Mouse (Mus musculus): ENCODE data around the gene Ccdc113. TPM values are rescaled to one million over a fixed set of nuclear protein-coding genes. Genes with fewer than 3 reads are reported as not detected.
"Not testable (repeated sequence)": the region's sequence is repeated elsewhere in the genome, so short reads cannot be mapped to it uniquely, and the experiment has no call there.

Ccdc113 gene
- polyA plus RNA-seq, 1 experiment: 2.0 TPM

DNA sequence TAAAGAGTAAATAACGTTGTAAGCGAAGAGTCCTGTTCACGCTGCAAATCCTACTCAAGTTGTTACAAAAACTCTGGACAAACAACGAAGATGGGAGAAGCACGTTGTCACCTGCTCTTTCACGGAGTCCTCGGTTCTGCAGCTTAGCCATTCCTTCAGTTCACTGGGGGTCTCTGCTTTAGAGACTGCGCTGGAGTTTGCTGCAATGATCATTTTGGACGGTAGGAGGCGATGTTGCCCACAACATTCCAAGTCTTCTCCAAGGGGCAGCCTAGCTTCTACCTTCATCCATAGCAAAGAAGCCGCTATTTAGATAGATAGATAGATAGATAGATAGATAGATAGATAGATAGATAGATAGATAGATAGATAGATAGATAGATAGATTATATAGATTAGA, 66.0 kb downstream of the Ccdc113 start:
- peak in 1 of 2 experiments; percentile 89 for DNase-seq (ENCODE audit: extremely low spot score in 1 of 2, low spot score in 1 of 2)

DNA sequence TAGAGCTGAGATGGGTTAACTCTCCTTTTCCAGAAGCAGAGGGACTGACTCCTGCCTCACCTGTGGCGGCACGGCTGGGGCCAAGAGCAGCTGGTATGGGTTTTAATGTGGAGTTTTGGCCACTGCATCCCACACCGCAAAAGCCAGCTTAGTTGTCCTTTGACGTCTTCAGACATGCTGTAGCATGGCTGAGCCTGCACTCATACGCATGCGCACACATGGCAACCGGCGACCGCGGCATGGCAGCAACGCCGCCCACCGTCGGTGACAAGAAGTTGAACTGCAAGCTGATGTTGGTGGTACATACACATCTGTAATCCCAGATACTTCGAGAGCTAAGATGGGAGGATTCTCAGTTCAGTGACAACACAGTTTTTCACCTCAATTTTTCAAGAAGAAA, 67.4 kb downstream of the Ccdc113 start:
- no peak for DNase-seq (ENCODE audit: extremely low spot score in 1 of 2, low spot score in 1 of 2)

DNA sequence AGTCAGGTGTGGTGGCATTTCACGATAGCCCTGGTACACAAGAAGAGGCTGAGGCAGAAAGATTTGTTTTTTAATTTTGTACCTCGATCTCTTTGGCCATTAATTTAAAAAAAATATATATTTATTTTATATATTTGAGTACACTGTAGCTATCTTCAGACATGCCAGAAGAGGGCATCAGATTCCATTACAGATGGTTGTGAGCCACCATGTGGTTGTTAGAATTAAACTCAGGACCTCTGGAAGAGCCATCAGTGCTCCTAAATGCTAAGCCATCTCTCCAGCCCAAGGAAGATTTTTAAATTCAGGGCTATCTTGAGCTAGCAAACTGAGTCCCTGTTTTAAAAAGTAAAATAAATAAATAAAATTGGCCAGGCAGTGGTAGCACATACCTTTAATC, 68.3 kb downstream of the Ccdc113 start:
- no peak for DNase-seq (ENCODE audit: extremely low spot score in 1 of 2, low spot score in 1 of 2)

DNA sequence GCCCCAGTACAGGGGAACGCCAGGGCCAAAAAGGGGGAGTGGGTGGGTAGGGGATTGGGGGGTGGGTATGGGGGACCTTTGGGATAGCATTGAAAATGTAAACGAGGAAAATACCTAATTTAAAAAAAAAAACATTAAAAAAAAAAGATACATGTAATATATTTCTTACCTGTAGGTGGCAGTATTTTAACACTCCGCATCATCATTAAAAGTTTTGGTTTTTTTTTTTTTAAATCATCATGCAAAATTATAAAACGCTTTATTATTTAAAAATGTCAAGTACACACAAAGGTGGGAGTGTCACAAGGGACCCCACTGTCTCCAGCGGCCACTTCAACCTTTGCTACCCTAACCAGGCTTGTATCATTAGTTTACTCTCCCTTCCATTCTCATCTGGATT, 72.6 kb downstream of the Ccdc113 start:
- DNase-seq (ENCODE audit: extremely low spot score in 1 of 2, low spot score in 1 of 2): not testable (repeated sequence)

DNA sequence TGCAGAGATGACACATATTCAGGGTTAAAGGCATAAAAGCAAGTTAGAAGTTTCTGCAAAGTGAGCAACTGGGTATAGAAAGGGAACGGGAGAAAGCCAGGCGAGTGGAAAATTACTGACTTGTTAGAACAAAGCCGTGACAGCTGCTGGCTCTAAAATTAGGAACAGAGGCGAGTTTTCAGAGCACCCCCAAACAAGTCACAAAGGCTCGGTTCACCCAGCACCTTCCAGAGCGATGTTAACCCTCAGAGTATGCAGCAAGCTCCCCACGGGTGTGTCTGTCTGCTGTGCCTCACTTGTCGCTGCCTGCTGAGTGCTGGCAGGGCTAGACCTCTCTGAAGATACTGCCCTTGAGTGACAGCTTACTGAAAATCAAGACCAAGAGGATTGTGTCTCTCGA, 73.3 kb downstream of the Ccdc113 start:
- DNase-seq (ENCODE audit: extremely low spot score in 1 of 2, low spot score in 1 of 2): peak; percentile 55 to 72

Other genes starting within 250 kb of the Ccdc113 start
- gene Cngb1, start 227.5 kb upstream of the Ccdc113 start, polyA plus RNA-seq (2012; rRNA removed): 0.46 and 0.78 TPM in 2 replicates
- gene Tepp, start 223.5 kb upstream of the Ccdc113 start, polyA plus RNA-seq (2012; rRNA removed): 0.48 TPM in 1 of 2 replicates, not detected in the other
- 10.0 and 10.6 TPM in 2 replicates for gene Zfp319, start 202.1 kb upstream of the Ccdc113 start, polyA plus RNA-seq (2012; rRNA removed)
- 16.9 and 17.3 TPM in 2 replicates for gene Usb1, start 201.8 kb upstream of the Ccdc113 start, polyA plus RNA-seq (2012; rRNA removed)
- gene Mmp15, start 181.8 kb upstream of the Ccdc113 start, polyA plus RNA-seq (2012; rRNA removed): 8.4 and 9.1 TPM in 2 replicates
- 106 and 108 TPM in 2 replicates for gene Cfap20, start 99.2 kb upstream of the Ccdc113 start, polyA plus RNA-seq (2012; rRNA removed)
- 45.8 and 48.5 TPM in 2 replicates for gene Csnk2a2, start 44.0 kb upstream of the Ccdc113 start, polyA plus RNA-seq (2012; rRNA removed)
- 0.10 and 0.15 TPM in 2 replicates for gene Prss54, start 42.3 kb downstream of the Ccdc113 start, polyA plus RNA-seq (2012; rRNA removed)
- gene Gins3, start 99.4 kb downstream of the Ccdc113 start, polyA plus RNA-seq (2012; rRNA removed): 2.6 and 2.7 TPM in 2 replicates
- gene Ndrg4, start 142.9 kb downstream of the Ccdc113 start, polyA plus RNA-seq (2012; rRNA removed): 2,429 and 2,489 TPM in 2 replicates
- gene Setd6, start 181.8 kb downstream of the Ccdc113 start, polyA plus RNA-seq (2012; rRNA removed): 27.7 and 35.3 TPM in 2 replicates

Measured in frontal cortex, adult 2 months (tissue).